Mouse (Mus musculus): Measurements from ENCODE around the gene Acvrl1. TPM values are rescaled to one million over a fixed set of nuclear protein-coding genes. Genes with fewer than 3 reads are reported as not detected.
A peak's percentile ranks its signal among the peaks of the same experiment; 100 is the strongest.
"Not testable (repeated sequence)": the region's sequence is repeated elsewhere in the genome, so short reads cannot be mapped to it uniquely, and the experiment has no call there.

Acvrl1 gene
- polyA plus RNA-seq, 2 experiments from 2014 or later: 1.6 to 2.7 TPM

GRCm38 (mm10) chr15:101107906-101108671 lies 20.2 kb upstream of the Acvrl1 start:
- ATAC-seq: no peak

DNA sequence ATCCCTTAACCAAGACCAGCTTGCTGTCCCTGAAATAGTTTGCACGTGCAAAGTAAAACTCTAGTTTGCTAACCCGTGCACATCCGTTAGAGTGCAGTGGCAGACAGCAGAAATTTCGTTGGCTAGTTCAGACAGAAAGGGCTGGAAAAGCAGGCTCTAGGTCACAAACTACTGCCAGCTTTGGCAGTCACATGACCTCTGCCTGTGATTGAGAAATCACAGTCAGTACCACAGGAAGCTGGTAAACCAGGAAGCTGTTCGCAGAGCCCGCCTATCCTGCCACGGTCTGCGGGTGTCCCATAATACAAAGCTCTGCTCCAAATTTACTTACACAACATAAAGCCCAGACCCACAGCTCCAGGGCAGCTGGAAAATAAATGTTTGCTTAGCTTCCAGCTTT lies 15.1 kb upstream of the Acvrl1 start:
- ATAC-seq: peak; percentile 77

DNA sequence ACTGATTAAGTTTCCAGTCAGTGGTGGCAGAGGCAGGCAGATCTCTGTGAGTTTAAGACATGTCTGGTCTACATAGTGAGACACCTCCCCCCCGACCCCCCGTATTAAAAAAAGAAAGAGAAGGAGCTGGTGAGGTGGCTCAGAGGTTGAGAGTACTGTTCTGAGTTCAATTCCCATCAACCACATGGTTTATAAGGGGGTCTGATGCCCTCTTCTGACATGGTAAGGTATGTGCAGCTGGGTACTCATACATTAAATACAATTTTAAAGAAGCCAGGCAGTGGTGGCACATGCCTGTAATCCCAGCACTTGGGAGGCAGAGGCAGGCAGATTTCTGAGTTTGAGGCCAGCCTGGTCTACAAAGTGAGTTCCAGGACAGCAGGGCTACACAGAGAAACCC lies 14.5 kb upstream of the Acvrl1 start:
- ATAC-seq: not testable (repeated sequence)

GRCm38 (mm10) chr15:101115511-101116110 lies 12.7 kb upstream of the Acvrl1 start, which contains the start of gene Ankrd33:
Ankrd33 (plus strand) TSS chr15:101115755.
- no peak for ATAC-seq

DNA sequence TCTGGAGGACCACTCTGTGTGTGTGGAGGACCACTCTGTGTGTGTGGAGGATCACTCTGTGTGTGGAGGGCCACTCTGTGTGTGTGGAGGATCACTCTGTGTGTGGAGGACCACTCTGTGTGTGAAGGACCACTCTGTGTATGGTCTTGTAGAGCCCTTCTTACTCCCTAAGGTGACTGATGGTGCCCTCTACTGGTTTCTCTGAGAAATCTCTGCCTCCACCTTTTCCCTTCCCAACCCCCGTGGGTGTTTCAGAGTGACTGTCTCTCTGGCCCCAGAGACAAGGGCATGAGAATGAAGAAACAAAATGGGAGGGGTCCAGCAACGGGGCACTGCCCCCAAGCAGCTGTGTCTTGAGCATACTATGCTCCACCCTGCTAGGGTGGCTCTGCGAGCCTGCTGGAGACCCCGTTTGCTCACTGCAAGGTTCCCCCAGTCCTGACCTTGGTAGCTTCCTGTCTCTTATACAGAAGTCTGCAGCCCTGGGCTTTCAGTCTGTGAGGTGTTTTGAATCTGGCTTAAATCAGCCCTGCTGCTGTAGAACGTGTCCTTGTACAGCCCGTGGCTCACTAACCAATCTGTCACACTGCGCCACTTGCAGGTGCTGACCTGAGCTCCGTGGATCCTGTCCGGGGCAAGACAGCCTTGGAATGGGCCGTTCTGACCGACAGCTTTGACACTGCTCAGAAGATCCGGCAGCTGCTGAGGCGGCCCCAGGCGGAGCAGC lies 9.8 kb upstream of the Acvrl1 start:
- ATAC-seq: no peak

DNA sequence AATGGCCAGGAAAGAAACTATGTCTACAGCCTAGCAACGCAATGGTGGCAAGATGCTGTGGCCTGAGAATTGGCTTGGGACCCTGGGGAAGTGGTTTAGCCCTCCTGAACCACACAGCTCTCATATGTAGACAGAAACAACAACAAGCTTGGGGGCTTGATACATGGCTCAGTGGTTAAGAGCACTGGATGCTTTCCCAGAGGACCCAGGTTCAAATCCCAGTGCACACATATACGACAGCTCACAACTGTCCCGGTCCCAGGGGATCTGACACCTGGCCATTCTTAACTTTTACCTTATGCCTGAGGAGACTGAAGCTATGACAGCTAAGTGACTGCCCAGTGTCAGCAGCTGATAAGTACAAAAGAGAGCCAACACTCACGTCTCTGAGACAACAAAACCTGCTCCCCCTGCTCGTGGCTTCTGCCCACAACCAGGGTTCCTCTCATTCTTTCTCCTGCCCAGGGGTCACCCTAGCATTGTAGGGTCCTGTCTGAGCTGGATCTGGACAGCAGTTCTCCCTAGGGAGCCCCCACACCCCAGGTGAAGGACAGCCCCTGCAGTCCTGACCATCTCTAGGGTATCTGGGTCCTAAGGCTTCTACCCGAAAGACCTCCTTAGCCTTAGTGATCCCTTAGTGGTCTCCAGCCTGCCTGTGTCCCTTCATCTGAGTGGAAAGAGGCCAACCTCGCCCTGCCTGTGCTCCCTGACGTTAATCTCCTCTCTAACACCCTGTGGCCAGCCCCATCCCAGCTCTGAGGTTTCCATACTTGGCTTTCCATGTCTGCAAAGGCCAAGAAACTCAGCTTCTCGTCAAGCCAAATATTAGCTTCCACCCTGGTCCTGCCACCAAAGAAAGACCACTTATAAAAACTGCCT lies 6.7 kb upstream of the Acvrl1 start:
- ATAC-seq: no peak

GRCm38 (mm10) chr15:101122290-101122589 lies 6.1 kb upstream of the Acvrl1 start:
- no peak for ATAC-seq

GRCm38 (mm10) chr15:101123202-101123601 lies 5.1 kb upstream of the Acvrl1 start:
- no peak for ATAC-seq

GRCm38 (mm10) chr15:101125561-101125960 lies 2.8 kb upstream of the Acvrl1 start:
- ATAC-seq: no peak

DNA sequence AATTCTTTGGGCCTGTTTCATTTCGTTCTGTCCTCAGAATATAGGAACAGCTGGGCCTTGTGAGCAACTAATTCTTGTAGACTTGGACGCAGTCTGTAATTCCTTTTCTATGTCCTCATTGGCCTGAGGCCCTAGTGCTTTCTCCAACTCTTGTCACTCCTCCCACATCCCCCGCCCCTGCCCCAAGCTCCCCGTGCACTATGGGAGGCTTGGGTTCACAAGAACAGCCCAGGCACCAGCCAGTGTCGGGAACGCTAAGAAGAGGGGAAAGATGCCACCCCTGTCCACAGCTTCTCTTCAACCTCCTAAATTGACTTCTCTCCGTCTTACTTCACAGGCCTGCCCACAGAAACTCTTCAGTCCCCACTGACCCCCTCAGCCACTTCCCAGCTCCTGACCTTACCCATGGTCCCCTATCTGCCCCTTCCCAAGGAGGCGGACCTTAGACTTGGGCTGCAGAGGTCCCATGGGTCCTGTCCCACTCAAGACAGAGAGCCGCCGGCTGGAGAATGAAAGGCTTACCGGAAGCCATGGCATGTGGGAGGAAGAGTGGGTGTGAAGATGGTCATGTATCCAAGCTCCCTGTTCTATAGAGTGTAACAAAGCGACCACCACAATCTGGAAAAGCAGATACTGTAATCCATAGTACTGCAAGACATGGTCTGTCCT lies 1.3 kb upstream of the Acvrl1 start:
- ATAC-seq: no peak

DNA sequence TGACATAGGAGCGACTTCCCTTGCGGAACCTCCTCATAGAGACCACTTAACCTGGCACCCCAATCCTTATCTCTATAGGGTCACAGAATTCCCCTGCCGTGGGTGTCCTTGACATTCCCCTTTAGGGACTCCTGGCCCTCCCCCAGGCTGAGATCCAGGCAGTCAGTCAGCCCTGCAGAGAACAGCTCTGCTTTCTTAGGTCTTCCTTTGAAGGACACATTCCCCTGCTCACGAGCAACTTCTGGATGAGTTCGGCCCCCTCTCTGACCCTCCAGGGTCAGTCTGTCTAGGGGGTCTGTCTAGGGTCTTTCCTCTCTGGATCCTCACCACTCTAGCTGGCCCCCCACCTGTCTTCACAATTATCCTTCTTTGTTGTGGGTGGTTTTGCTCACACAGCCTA lies 1.1 kb downstream of the Acvrl1 start:
- no peak for ATAC-seq

DNA sequence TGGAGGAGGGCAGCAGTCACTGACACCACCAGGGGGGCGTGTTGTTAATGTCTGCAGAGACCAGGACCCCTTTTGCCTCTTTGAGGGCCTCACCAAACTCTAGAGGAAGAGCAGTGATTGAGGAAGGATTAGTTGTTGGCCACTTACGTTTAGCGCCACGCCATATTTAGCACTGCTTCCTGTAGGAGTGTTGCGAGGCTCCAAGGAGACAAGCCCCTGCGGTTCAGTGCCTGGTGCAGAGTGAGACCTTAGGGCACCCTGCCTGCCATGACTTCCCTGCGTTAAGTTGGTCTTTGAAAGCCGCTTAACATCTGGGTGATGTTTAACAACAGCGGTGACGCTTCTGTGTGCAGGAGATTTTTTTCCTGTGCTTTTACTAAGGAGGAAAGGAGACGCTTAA lies 3.2 kb downstream of the Acvrl1 start:
- no peak for ATAC-seq

- ATAC-seq: no peak
Observed at GRCm38 (mm10) chr15:101132041-101132440, 3.7 kb downstream of the Acvrl1 start.

DNA sequence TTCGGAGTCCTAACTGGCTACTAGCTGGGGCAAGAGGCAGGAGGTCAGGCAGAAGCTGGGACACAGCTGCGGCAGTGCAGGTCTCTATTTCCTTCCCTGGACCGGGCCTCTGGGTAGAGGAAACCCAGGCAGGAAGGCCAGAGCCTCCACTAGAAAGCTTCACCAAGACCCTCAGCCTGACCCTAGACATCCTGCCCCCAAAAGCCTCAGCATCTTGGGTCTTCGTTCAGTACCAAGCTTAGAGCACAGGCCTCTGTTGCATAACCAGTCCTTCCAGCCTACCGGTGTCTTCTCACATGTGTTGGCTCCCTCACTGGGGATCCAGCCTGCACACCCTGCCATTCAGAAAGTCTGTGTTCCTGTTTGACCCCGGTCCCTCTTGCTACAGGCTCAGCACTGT lies 4.4 kb downstream of the Acvrl1 start:
- ATAC-seq: no peak

DNA sequence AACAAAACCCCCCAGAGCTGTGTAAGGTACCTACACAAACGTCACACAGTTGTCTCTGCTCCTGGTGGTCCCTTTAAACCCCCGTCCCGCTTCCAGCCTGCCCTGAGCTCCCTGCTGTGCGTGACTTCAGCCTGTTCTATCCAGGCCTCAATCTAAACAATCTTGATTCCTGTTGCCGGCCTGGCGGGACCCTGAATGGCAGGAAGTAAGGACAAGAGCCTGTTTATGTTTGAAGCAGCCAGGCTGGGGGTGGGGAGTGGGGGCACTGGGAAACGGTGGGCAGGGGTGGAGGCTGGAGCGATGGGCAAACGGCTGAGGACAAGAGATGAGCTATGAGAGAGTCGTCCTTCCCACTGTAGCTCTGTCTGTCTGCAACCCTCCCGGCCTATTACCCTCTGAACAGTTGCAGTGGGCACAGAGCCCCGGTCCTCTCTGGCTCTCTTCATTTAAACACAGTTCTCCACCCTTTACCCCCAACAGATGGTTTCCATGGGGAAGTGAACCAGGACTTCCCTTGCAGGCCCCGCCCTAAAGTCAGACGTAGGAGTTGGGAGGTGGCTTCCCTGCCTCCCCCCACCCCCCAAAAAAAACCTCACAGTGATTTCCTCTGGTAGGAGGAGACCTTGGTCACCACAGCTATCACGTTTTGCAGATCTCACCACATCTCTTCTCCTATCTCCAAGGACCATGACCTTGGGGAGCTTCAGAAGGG lies 5.8 kb downstream of the Acvrl1 start:
- ATAC-seq: peak; percentile 54

- ATAC-seq: no peak
Observed at GRCm38 (mm10) chr15:101135405-101135804, 7.1 kb downstream of the Acvrl1 start.

GRCm38 (mm10) chr15:101137455-101137854 lies 9.1 kb downstream of the Acvrl1 start:
- no peak for ATAC-seq

DNA sequence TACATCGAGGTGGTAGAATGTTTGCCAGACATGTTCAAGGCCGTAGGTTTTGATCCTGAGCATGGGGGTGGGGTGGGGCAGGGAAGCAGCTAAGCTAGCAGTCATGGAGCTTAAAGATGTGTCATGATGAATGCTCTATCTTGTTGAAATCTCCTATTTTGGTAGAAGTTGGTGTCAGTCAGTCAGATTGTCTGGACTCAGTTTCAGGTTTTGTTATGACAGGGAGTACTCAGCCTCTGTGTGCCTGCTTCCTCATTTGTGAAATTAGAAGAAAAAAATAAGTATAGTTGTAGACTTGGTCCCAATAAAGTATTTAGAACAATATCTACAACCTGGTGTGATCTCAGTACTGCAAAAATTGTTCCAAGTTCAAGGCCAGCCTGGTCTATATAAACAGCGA lies 10.4 kb downstream of the Acvrl1 start:
- no peak for ATAC-seq

GRCm38 (mm10) chr15:101139885-101140284 lies 11.6 kb downstream of the Acvrl1 start:
- no peak for ATAC-seq

- no peak for ATAC-seq
Observed at GRCm38 (mm10) chr15:101140587-101140986, 12.3 kb downstream of the Acvrl1 start.

DNA sequence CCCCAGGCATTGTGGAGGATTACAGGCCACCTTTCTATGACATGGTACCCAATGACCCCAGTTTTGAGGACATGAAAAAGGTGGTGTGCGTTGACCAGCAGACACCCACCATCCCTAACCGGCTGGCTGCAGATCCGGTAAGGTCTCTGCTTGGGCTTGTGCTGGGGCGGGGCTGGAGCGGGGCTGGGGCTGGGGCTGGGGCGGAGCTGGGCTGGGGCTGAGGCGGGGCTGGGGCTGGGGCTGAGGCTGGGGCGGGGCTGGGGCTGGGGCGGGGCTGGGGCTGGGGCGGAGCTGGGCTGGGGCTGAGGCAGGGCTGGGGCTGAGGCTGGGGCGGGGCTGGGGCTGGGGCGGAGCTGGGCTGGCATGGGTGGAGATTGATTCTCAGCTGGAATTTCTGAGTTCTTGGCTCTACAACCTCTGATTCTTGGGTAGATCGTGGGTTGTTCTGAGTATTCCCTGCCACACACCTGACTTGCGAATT lies 12.8 kb downstream of the Acvrl1 start:
- peak; percentile 16 for ATAC-seq

Data from activated CD4-positive, CD25-positive, alpha-beta regulatory T cell, adult 4 months (primary cell).